Mouse (Mus musculus) embryonic facial prominence, embryonic 10.5 days (tissue): ENCODE measurements around the gene Gm42791. TPM values are rescaled to one million over a fixed set of nuclear protein-coding genes. Genes with fewer than 3 reads are reported as not detected.

Source experiments
- DNase-seq: peaks from one replicate; pipeline ENCODE4 v3.0.0-alpha.2; 2017; ENCODE audit warnings: low spot score
- H3K27ac ChIP-seq: fragments of 300-500 bp; sonication (generic); replicated peaks from 2 replicates; pipeline ENCODE4 v1.5.1; 2016; ENCODE audit warnings: mild to moderate bottlenecking
- H3K27me3 ChIP-seq: fragments of 300-500 bp; sonication (generic); replicated peaks from 2 replicates; pipeline ENCODE4 v1.6.1; 2016; ENCODE audit warnings: low read depth, mild to moderate bottlenecking; ENCODE audit not compliant: poor library complexity, severe bottlenecking
- H3K36me3 ChIP-seq: fragments of 300-500 bp; sonication (generic); replicated peaks from 2 replicates; pipeline ENCODE4 v1.6.1; 2016; ENCODE audit warnings: mild to moderate bottlenecking, moderate library complexity
- H3K4me1 ChIP-seq: fragments of 300-500 bp; sonication (generic); 2 replicates; pipeline ENCODE4 v1.6.1; 2016
- H3K4me3 ChIP-seq: fragments of 300-500 bp; sonication (generic); 2 replicates; pipeline ENCODE4 v1.5.1; 2016; ENCODE audit warnings: mild to moderate bottlenecking, moderate library complexity
- H3K9me3 ChIP-seq: fragments of 300-500 bp; sonication (generic); 2 replicates; pipeline ENCODE4 v1.6.1; 2016; ENCODE audit warnings: mild to moderate bottlenecking
- WGBS: fragments of 180-500 bp; shearing (Covaris S2); methylation state at CpG from one replicate; pipeline ENCODE4 v1.1.7; 2016; 5-methylcytosine and 5-hydroxymethylcytosine counted together
- polyA plus RNA-seq: library from polyadenylated mRNA; unstranded; fragments of >200 nt; fragmentation: Nextera tagmentation; extraction: Ambion mirVana; gene quantifications from 2 replicates; pipeline ENCODE4 v1.2.1, GENCODE M21; 2016

The Gm42791 gene
- polyA plus RNA-seq, 1 experiment from 2014 or later, result 0.49 TPM

DNA sequence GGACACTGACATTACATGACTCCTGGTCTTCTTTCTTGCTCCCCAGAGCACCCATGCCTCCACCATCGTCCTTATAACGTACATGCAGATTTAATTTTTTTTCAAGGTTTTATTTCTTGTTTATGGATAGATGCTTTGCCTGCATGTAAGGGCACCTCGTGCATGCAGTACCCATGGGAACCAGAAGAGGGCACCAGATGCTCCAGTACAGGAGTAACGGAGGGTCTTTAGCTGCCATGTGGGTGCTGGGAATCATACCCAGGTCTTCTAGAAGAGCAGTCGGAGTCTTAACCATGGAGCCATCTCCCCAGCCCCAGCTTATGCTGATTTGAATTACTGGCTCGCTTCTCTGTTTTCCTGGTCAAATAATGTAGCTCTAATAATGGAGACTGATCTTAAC is 52.6 kb downstream of the Gm42791 start:
- DNase-seq, result no peak
- Histone ChIP-seq H3K27me3 (no peaks in the 10 kb centered on the region), H3K27ac (no peak overlapping the region), H3K4me3 (no peak overlapping the region), H3K4me1 (peaks cover 14% of the 10 kb centered on the region), H3K9me3 (peaks cover 5% of the 10 kb centered on the region; the same call in 1 of the 2 replicates), H3K36me3 (no peaks in the 10 kb centered on the region)
- WGBS, result 95% methylated on average over 6 of the region's 6 CpGs

GRCm38 (mm10) chr5:148941867-148942266 is 53.1 kb downstream of the Gm42791 start:
- no peak for DNase-seq
- no peak overlapping the region for H3K4me3 ChIP-seq
- no peak overlapping the region for H3K27ac ChIP-seq
- H3K36me3 ChIP-seq, result no peaks in the 10 kb centered on the region
- H3K4me1 ChIP-seq, result peaks cover 14% of the 10 kb centered on the region
- 91% methylated on average over 10 of the region's 10 CpGs for WGBS
- H3K27me3 ChIP-seq, result no peaks in the 10 kb centered on the region
- peaks cover 5% of the 10 kb centered on the region; the same call in 1 of the 2 replicates for H3K9me3 ChIP-seq

DNA sequence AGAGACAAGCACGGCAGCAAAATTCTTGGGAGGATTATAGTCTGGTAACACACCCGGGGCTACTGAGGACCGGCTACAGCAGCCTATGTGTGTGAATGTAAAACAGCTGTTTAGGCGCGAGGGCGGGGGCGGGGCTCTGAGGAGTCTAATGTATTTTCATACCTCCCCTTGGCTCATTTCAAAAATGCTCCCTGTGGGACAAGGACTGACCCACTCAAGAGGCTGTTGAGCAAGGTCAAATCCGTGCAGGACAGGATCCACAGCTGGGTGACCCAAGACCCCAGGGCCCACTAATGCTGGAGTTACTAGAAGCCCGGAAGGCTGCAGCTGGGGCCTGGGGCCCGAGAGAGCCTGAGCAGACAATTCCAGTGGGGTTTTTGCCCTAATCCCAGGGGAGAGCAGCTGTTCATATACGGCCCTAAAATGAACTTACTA is 55.0 kb downstream of the Gm42791 start:
- peak; percentile 29 for DNase-seq
- WGBS, result 68% methylated on average over 11 of the region's 11 CpGs
- Histone ChIP-seq H3K27ac (no peak overlapping the region; the same call in 1 of the 2 replicates), H3K4me3 (no peak overlapping the region), H3K36me3 (no peaks in the 10 kb centered on the region), H3K4me1 (peaks cover 20% of the 10 kb centered on the region), H3K27me3 (no peaks in the 10 kb centered on the region), H3K9me3 (peaks cover 5% of the 10 kb centered on the region; the same call in 1 of the 2 replicates)

DNA sequence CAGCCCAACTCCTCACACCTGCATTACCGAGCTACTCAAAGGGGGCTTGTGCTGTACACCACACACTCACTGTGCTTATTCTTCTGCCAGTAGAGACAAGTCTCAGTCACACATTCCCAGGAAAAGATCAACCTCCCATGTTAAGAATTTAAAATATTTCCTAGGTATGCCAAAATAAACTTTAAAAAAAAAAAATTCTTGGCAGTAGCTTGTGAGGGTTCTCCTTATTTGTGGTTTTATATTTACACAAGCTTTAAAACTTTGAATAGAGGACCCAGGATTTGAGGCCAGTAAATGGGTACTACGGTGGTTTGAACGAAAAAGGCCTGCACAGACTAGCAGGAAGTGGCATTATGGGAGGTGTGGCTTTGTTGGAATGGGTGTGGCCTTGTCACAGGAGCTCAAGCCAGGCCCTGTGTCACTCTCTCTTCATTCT is 58.4 kb downstream of the Gm42791 start:
- Histone ChIP-seq H3K27me3 (no peaks in the 10 kb centered on the region), H3K27ac (no peak overlapping the region), H3K4me1 (peaks cover 27% of the 10 kb centered on the region), H3K4me3 (no peak overlapping the region), H3K36me3 (no peaks in the 10 kb centered on the region), H3K9me3 (no peaks in the 10 kb centered on the region)
- WGBS, result 91% methylated on average over 3 of the region's 3 CpGs
- DNase-seq, result no peak

DNA sequence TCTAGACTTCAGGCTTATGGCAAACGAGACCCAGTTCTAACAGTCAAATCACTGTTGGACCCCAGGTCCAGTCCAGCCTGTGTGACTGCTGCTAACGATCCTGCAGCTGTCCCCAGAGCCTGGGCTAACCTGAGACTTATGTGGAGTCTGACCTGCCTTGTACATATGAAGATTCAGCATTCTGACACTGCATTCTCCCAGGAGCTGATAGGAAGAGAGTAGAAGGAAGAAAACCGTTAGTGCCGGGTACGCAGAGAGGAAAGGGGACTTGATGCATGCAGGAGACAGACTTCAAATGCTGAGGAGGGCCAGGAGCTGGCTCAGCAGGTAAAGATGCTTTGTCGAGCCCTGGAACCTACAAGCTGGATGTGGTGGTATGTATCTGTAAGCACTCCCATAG is 59.1 kb downstream of the Gm42791 start:
- Histone ChIP-seq H3K36me3 (no peaks in the 10 kb centered on the region), H3K9me3 (no peaks in the 10 kb centered on the region), H3K27me3 (no peaks in the 10 kb centered on the region), H3K27ac (0 out of 2 replicates have a peak overlapping the region, but pooled peaks have one; percentile 26), H3K4me3 (no peak overlapping the region), H3K4me1 (peaks cover 29% of the 10 kb centered on the region)
- DNase-seq, result no peak
- WGBS, result 82% methylated on average over 6 of the region's 6 CpGs

DNA sequence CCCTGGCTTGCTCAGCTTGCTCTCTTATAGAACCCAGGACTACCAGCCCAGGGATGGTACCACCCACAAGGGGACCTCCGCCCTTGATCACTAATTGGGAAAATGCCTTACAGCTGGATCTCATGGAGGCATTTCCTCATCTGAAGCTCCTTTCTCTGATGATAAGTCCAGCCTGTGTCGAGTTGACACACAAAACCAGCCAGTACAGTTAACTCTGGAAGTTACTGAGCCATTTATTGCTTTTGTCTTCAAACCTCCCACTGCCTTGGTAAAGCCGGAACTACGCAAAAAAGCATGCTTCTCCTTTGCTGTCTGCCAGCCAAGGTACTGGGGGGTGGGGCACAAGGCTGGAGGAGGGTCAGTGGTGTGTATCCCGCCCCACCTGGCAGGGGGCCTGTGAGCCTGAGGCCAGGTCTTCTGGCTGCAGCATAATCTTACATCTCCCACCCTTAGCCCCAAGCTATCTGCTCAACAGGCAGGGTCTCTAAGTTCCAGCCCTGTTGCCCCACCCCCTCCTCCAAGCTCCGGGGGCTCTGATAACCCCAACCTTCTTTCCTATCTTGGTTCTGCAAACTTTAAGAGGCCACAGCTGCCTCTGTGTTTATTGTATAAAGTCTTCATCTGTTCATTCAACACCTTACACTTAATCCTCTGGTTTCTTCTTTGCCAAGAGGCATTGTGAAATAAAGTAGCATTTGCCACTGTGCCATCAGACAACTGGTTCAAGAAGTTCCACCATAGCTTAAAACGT is 59.7 kb downstream of the Gm42791 start:
- 39% methylated on average over 7 of the region's 7 CpGs for WGBS
- no peak overlapping the region for H3K4me3 ChIP-seq
- peak overlapping the region; percentile 42 for H3K27ac ChIP-seq

GRCm38 (mm10) chr5:148934457-148934856 is 60.5 kb downstream of the Gm42791 start:
- Histone ChIP-seq H3K27ac (peak overlapping the region; percentile 49; the same call in 1 of the 2 replicates), H3K9me3 (no peaks in the 10 kb centered on the region), H3K36me3 (no peaks in the 10 kb centered on the region), H3K4me1 (peaks cover 23% of the 10 kb centered on the region), H3K27me3 (no peaks in the 10 kb centered on the region), H3K4me3 (no peak overlapping the region)
- no peak for DNase-seq
- 61% methylated on average over 6 of the region's 6 CpGs for WGBS

More for the DNA sequence above, 59.7 kb downstream of the Gm42791 start:
- H3K27me3 ChIP-seq, result no peaks in the 10 kb centered on the region
- no peaks in the 10 kb centered on the region for H3K9me3 ChIP-seq
- H3K4me1 ChIP-seq, result peaks cover 31% of the 10 kb centered on the region
- H3K36me3 ChIP-seq, result no peaks in the 10 kb centered on the region
- peak; percentile 21 for DNase-seq

- no peak overlapping the region for H3K4me3 ChIP-seq
- H3K9me3 ChIP-seq, result no peaks in the 10 kb centered on the region
- no peaks in the 10 kb centered on the region for H3K36me3 ChIP-seq
- H3K4me1 ChIP-seq, result peaks cover 30% of the 10 kb centered on the region
- no peak overlapping the region for H3K27ac ChIP-seq
- H3K27me3 ChIP-seq, result no peaks in the 10 kb centered on the region
- 58% methylated on average over 8 of the region's 8 CpGs for WGBS
- no peak for DNase-seq
Observed at GRCm38 (mm10) chr5:148933767-148934166, 61.2 kb downstream of the Gm42791 start.

GRCm38 (mm10) chr5:148931301-148931700 is 63.6 kb downstream of the Gm42791 start:
- Histone ChIP-seq H3K4me3 (no peak overlapping the region), H3K27me3 (no peaks in the 10 kb centered on the region), H3K27ac (no peak overlapping the region), H3K9me3 (no peaks in the 10 kb centered on the region), H3K36me3 (peaks cover 5% of the 10 kb centered on the region), H3K4me1 (peaks cover 47% of the 10 kb centered on the region)
- WGBS, result 90% methylated on average over 1 of the region's 1 CpGs
- DNase-seq, result no peak

DNA sequence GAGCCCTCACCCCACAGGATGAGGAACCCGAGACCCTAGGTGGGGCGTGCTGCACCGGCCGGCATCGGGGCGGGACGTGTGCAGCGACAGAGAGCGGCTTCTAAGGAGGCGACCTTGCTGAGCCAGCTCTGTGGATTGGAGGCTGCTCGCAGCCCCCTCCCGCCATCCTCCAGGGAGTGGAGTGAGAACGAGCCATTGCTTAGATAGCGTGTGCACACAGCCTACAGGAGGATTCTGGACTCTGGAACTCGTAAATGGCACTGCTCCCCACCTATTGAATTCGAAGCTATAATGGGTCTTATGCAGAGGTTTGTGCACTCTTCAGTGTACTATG is 65.9 kb downstream of the Gm42791 start, which contains the start of gene Katnal1:
Katnal1 (minus strand) TSS at position 205 of the 334 bp plus-strand sequence.
- under 1% methylated on average over 16 of the region's 16 CpGs for WGBS
- peak within 1 kb of the TSS; percentile 86 for H3K4me3 ChIP-seq
- no peak for DNase-seq
- H3K27me3 ChIP-seq, result no peaks in the 10 kb centered on the region
- H3K4me1 ChIP-seq, result peaks cover 34% of the 10 kb centered on the region
- H3K9me3 ChIP-seq, result no peaks in the 10 kb centered on the region
- H3K27ac ChIP-seq, result peak within 1 kb of the TSS; percentile 99
- H3K36me3 ChIP-seq, result peaks cover 27% of the 10 kb centered on the region

- Histone ChIP-seq H3K27ac (peak overlapping the region; percentile 99), H3K27me3 (no peaks in the 10 kb centered on the region), H3K36me3 (peaks cover 27% of the 10 kb centered on the region), H3K9me3 (no peaks in the 10 kb centered on the region), H3K4me1 (peaks cover 29% of the 10 kb centered on the region), H3K4me3 (peak overlapping the region; percentile 86)
- under 1% methylated on average over 69 of the region's 69 CpGs for WGBS
- DNase-seq, result peak; percentile 96
Observed at GRCm38 (mm10) chr5:148928382-148929115, 66.4 kb downstream of the Gm42791 start.

DNA sequence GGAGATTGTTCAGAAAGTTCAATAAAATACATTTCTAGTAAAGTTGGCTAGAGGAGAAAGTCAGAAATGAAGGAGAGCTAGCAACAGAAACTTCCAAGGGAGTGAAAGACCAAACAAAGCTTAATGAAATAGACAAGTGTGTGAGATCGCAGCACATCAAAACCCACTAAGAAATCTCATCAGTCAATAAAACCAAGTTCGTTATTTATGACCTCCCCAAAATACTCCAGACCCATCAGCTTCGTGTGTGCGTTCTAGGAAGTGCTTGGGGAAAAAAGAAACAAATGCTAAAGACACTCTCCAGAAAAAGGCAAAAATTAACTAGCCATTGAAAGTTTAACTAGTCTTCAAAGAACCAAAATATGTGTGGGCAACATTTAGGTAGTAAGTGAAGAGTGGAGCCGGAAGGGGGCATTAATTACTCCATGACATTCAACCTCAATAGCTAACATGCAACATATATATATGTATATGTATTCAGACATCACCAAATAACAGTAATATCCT is 67.2 kb downstream of the Gm42791 start:
- Histone ChIP-seq H3K4me1 (peaks cover 28% of the 10 kb centered on the region), H3K27me3 (no peaks in the 10 kb centered on the region), H3K27ac (peak overlapping the region; percentile 99), H3K9me3 (no peaks in the 10 kb centered on the region), H3K36me3 (peaks cover 27% of the 10 kb centered on the region), H3K4me3 (peak overlapping the region; percentile 86)
- WGBS, result 62% methylated on average over 5 of the region's 5 CpGs
- DNase-seq, result no peak
